Mouse (Mus musculus): ENCODE measurements around the gene Agt. TPM values are rescaled to one million over a fixed set of nuclear protein-coding genes. Genes with fewer than 3 reads are reported as not detected.
A peak's percentile ranks its signal among the peaks of the same experiment; 100 is the strongest.

The Agt gene
- polyA plus RNA-seq (2014; fragmentation: Nextera tagmentation; extraction: Ambion mirVana), result 14.5 and 15.2 TPM in 2 replicates

- 71% methylated on average over 2 of the region's 2 CpGs for WGBS
- no peak for DNase-seq (ENCODE audit: low spot score)
These were observed at the start of gene Agt for GRCm38 (mm10) chr8:124569593-124569992. Gene Agt (minus strand): TSS chr8:124569706.

GRCm38 (mm10) chr8:124618252-124618651 lies 48.7 kb upstream of the Agt start:
- DNase-seq (ENCODE audit: low spot score) (no peak), ATAC-seq (replicated peaks; ENCODE audit: low FRiP score) (no peak)
- Histone ChIP-seq H3K9ac (ENCODE audit: low read depth, low read length) (no peak overlapping the region), H3K9me3 (ENCODE audit: control insufficient read depth, low read length) (no peaks in the 10 kb centered on the region), H3K36me3 (ENCODE audit: control insufficient read depth, insufficient read depth, low read length) (no peaks in the 10 kb centered on the region), H3K4me2 (no peak overlapping the region), H3K27ac (ENCODE audit: low read depth, low read length) (no peak overlapping the region), H3K4me3 (ENCODE audit: low read depth, low read length) (no peak overlapping the region), H3K27me3 (replicated peaks; ENCODE audit: control insufficient read depth, insufficient read depth, low read length) (0 out of 2 replicates have a peak, but pooled peaks cover 3% of the 10 kb centered on the region), H3K4me1 (replicated peaks; ENCODE audit: control insufficient read depth, insufficient read depth, low read length) (no peaks in the 10 kb centered on the region)
- 56% methylated on average over 9 of the region's 9 CpGs for WGBS

More at GRCm38 (mm10) chr8:124569593-124569992, at the start of gene Agt:
- Histone ChIP-seq H3K9me3 (ENCODE audit: control insufficient read depth, low read length) (no peaks in the 10 kb centered on the region), H3K4me2 (peak within 1 kb of the TSS; percentile 28), H3K36me3 (ENCODE audit: control insufficient read depth, insufficient read depth, low read length) (no peaks in the 10 kb centered on the region), H3K4me1 (replicated peaks; ENCODE audit: control insufficient read depth, insufficient read depth, low read length) (0 out of 2 replicates have a peak, but pooled peaks cover 2% of the 10 kb centered on the region), H3K4me3 (ENCODE audit: low read depth, low read length) (no peak within 1 kb of the TSS), H3K27ac (ENCODE audit: low read depth, low read length) (no peak within 1 kb of the TSS), H3K27me3 (replicated peaks; ENCODE audit: control insufficient read depth, insufficient read depth, low read length) (no peaks in the 10 kb centered on the region), H3K9ac (ENCODE audit: low read depth, low read length) (no peak within 1 kb of the TSS)
- no peak for ATAC-seq (replicated peaks; ENCODE audit: low FRiP score)

- Histone ChIP-seq H3K4me1 (replicated peaks; ENCODE audit: control insufficient read depth, insufficient read depth, low read length) (no peaks in the 10 kb centered on the region), H3K27ac (ENCODE audit: low read depth, low read length) (no peak overlapping the region), H3K27me3 (replicated peaks; ENCODE audit: control insufficient read depth, insufficient read depth, low read length) (0 out of 2 replicates have a peak, but pooled peaks cover 3% of the 10 kb centered on the region), H3K9ac (ENCODE audit: low read depth, low read length) (no peak overlapping the region), H3K9me3 (ENCODE audit: control insufficient read depth, low read length) (no peaks in the 10 kb centered on the region), H3K4me3 (ENCODE audit: low read depth, low read length) (0 out of 2 replicates have a peak overlapping the region, but pooled peaks have one; percentile 15), H3K36me3 (ENCODE audit: control insufficient read depth, insufficient read depth, low read length) (no peaks in the 10 kb centered on the region), H3K4me2 (peak overlapping the region; percentile 63)
- 18% methylated on average over 17 of the region's 17 CpGs for WGBS
- peak; percentile 45; the same call in 1 of the 2 replicates for ATAC-seq (replicated peaks; ENCODE audit: low FRiP score)
- peak; percentile 69 for DNase-seq (ENCODE audit: low spot score)
These were observed 47.9 kb upstream of the Agt start for GRCm38 (mm10) chr8:124617266-124617869.

GRCm38 (mm10) chr8:124614325-124614724 lies 44.8 kb upstream of the Agt start:
- H3K4me1 ChIP-seq (replicated peaks; ENCODE audit: control insufficient read depth, insufficient read depth, low read length), result no peaks in the 10 kb centered on the region
- 74% methylated on average over 5 of the region's 6 CpGs for WGBS

GRCm38 (mm10) chr8:124608972-124609353 lies 39.5 kb upstream of the Agt start:
- H3K9ac ChIP-seq (ENCODE audit: low read depth, low read length), result no peak overlapping the region
- ATAC-seq (replicated peaks; ENCODE audit: low FRiP score), result no peak
- H3K4me2 ChIP-seq, result no peak overlapping the region
- H3K9me3 ChIP-seq (ENCODE audit: control insufficient read depth, low read length), result no peaks in the 10 kb centered on the region
- DNase-seq (ENCODE audit: low spot score), result no peak
- no peaks in the 10 kb centered on the region for H3K4me1 ChIP-seq (replicated peaks; ENCODE audit: control insufficient read depth, insufficient read depth, low read length)
- H3K4me3 ChIP-seq (ENCODE audit: low read depth, low read length), result no peak overlapping the region
- no peak overlapping the region for H3K27ac ChIP-seq (ENCODE audit: low read depth, low read length)
- H3K27me3 ChIP-seq (replicated peaks; ENCODE audit: control insufficient read depth, insufficient read depth, low read length), result no peaks in the 10 kb centered on the region
- 73% methylated on average over 9 of the region's 9 CpGs for WGBS
- H3K36me3 ChIP-seq (ENCODE audit: control insufficient read depth, insufficient read depth, low read length), result no peaks in the 10 kb centered on the region

More at GRCm38 (mm10) chr8:124614325-124614724, 44.8 kb upstream of the Agt start:
- Histone ChIP-seq H3K27ac (ENCODE audit: low read depth, low read length) (no peak overlapping the region), H3K9ac (ENCODE audit: low read depth, low read length) (no peak overlapping the region), H3K36me3 (ENCODE audit: control insufficient read depth, insufficient read depth, low read length) (no peaks in the 10 kb centered on the region), H3K4me3 (ENCODE audit: low read depth, low read length) (no peak overlapping the region), H3K9me3 (ENCODE audit: control insufficient read depth, low read length) (no peaks in the 10 kb centered on the region), H3K27me3 (replicated peaks; ENCODE audit: control insufficient read depth, insufficient read depth, low read length) (0 out of 2 replicates have a peak, but pooled peaks cover 3% of the 10 kb centered on the region), H3K4me2 (no peak overlapping the region)
- ATAC-seq (replicated peaks; ENCODE audit: low FRiP score) (no peak), DNase-seq (ENCODE audit: low spot score) (no peak)

- Histone ChIP-seq H3K9me3 (ENCODE audit: control insufficient read depth, low read length) (no peaks in the 10 kb centered on the region), H3K4me2 (no peak overlapping the region), H3K4me1 (replicated peaks; ENCODE audit: control insufficient read depth, insufficient read depth, low read length) (no peaks in the 10 kb centered on the region), H3K4me3 (ENCODE audit: low read depth, low read length) (no peak overlapping the region), H3K27ac (ENCODE audit: low read depth, low read length) (no peak overlapping the region), H3K9ac (ENCODE audit: low read depth, low read length) (no peak overlapping the region), H3K36me3 (ENCODE audit: control insufficient read depth, insufficient read depth, low read length) (no peaks in the 10 kb centered on the region), H3K27me3 (replicated peaks; ENCODE audit: control insufficient read depth, insufficient read depth, low read length) (no peaks in the 10 kb centered on the region)
- no peak for DNase-seq (ENCODE audit: low spot score)
- no peak for ATAC-seq (replicated peaks; ENCODE audit: low FRiP score)
- 66% methylated on average over 13 of the region's 13 CpGs for WGBS
These were observed 38.9 kb upstream of the Agt start for GRCm38 (mm10) chr8:124608239-124608971.

GRCm38 (mm10) chr8:124604066-124604465 lies 34.6 kb upstream of the Agt start:
- no peak for ATAC-seq (replicated peaks; ENCODE audit: low FRiP score)

GRCm38 (mm10) chr8:124589393-124589792 lies 19.9 kb upstream of the Agt start:
- DNase-seq (ENCODE audit: low spot score) (no peak), ATAC-seq (replicated peaks; ENCODE audit: low FRiP score) (no peak)
- Histone ChIP-seq H3K9me3 (ENCODE audit: control insufficient read depth, low read length) (no peaks in the 10 kb centered on the region), H3K36me3 (ENCODE audit: control insufficient read depth, insufficient read depth, low read length) (no peaks in the 10 kb centered on the region), H3K9ac (ENCODE audit: low read depth, low read length) (no peak overlapping the region), H3K4me2 (no peak overlapping the region), H3K27ac (ENCODE audit: low read depth, low read length) (no peak overlapping the region), H3K4me1 (replicated peaks; ENCODE audit: control insufficient read depth, insufficient read depth, low read length) (no peaks in the 10 kb centered on the region), H3K27me3 (replicated peaks; ENCODE audit: control insufficient read depth, insufficient read depth, low read length) (no peaks in the 10 kb centered on the region), H3K4me3 (ENCODE audit: low read depth, low read length) (no peak overlapping the region)
- WGBS, result 60% methylated on average over 4 of the region's 4 CpGs

More at GRCm38 (mm10) chr8:124604066-124604465, 34.6 kb upstream of the Agt start:
- Histone ChIP-seq H3K9ac (ENCODE audit: low read depth, low read length) (no peak overlapping the region), H3K27ac (ENCODE audit: low read depth, low read length) (no peak overlapping the region), H3K27me3 (replicated peaks; ENCODE audit: control insufficient read depth, insufficient read depth, low read length) (no peaks in the 10 kb centered on the region), H3K9me3 (ENCODE audit: control insufficient read depth, low read length) (no peaks in the 10 kb centered on the region), H3K4me1 (replicated peaks; ENCODE audit: control insufficient read depth, insufficient read depth, low read length) (no peaks in the 10 kb centered on the region), H3K36me3 (ENCODE audit: control insufficient read depth, insufficient read depth, low read length) (no peaks in the 10 kb centered on the region), H3K4me2 (no peak overlapping the region), H3K4me3 (ENCODE audit: low read depth, low read length) (no peak overlapping the region)
- no peak for DNase-seq (ENCODE audit: low spot score)
- WGBS, result 65% methylated on average over 5 of the region's 5 CpGs
